Mouse (Mus musculus) kidney, postnatal 10 days (tissue): ENCODE data around the gene Ccna2.
"Not testable (repeated sequence)": the region's sequence is repeated elsewhere in the genome, so short reads cannot be mapped to it uniquely, and the experiment has no call there.

ENCODE experiments used
- DNase-seq: peaks from one replicate; pipeline ENCODE4 v3.0.0; 2021; ENCODE audit warnings: mixed read lengths

Gene Ccna2

GRCm38 (mm10) chr3:36571827-36572378 is at the start of gene Ccna2:
Gene Ccna2, minus strand, starts transcription at chr3:36572150.
- DNase-seq = peak; percentile 99

GRCm38 (mm10) chr3:36618181-36618580 is 46.2 kb upstream of the Ccna2 start:
- DNase-seq = peak; percentile 11

GRCm38 (mm10) chr3:36613908-36614255 is 41.9 kb upstream of the Ccna2 start:
- DNase-seq = peak; percentile 30

- peak; percentile 98 for DNase-seq
Measured at GRCm38 (mm10) chr3:36613202-36613907, 41.4 kb upstream of the Ccna2 start, which contains the start of gene Bbs7. Gene Bbs7, minus strand, starts transcription at chr3:36613477.

- peak; percentile 6 for DNase-seq
Measured at GRCm38 (mm10) chr3:36612687-36613086, 40.7 kb upstream of the Ccna2 start.

- DNase-seq = no peak
Measured at GRCm38 (mm10) chr3:36605894-36606783, 34.2 kb upstream of the Ccna2 start.

- DNase-seq = not testable (repeated sequence)
Measured at GRCm38 (mm10) chr3:36599773-36600172, 27.8 kb upstream of the Ccna2 start.

GRCm38 (mm10) chr3:36598811-36599210 is 26.9 kb upstream of the Ccna2 start:
- DNase-seq = no peak

- DNase-seq = no peak
Measured at GRCm38 (mm10) chr3:36571361-36571826, 556 bp downstream of the Ccna2 start.

GRCm38 (mm10) chr3:36569836-36570235 is 2.1 kb downstream of the Ccna2 start:
- DNase-seq = no peak

- DNase-seq = no peak
Measured at GRCm38 (mm10) chr3:36563666-36564065, 8.3 kb downstream of the Ccna2 start.

GRCm38 (mm10) chr3:36559606-36560005 is 12.3 kb downstream of the Ccna2 start:
- no peak for DNase-seq

- DNase-seq = no peak
Measured at GRCm38 (mm10) chr3:36557601-36558000, 14.3 kb downstream of the Ccna2 start.

- DNase-seq = peak; percentile 96
Measured at GRCm38 (mm10) chr3:36552406-36553047, 19.4 kb downstream of the Ccna2 start, which contains the start of gene Exosc9. Gene Exosc9, plus strand, starts transcription at chr3:36552606.

GRCm38 (mm10) chr3:36551851-36552384 is 20.0 kb downstream of the Ccna2 start:
- peak; percentile 17 for DNase-seq

- peak; percentile 60 for DNase-seq
Measured at GRCm38 (mm10) chr3:36551343-36551742, 20.6 kb downstream of the Ccna2 start.

GRCm38 (mm10) chr3:36544961-36545360 is 27.0 kb downstream of the Ccna2 start:
- DNase-seq = no peak

- DNase-seq = no peak
Measured at GRCm38 (mm10) chr3:36541399-36541798, 30.6 kb downstream of the Ccna2 start.

GRCm38 (mm10) chr3:36540756-36541155 is 31.2 kb downstream of the Ccna2 start:
- DNase-seq = no peak

- DNase-seq = no peak
Measured at GRCm38 (mm10) chr3:36537701-36538470, 34.1 kb downstream of the Ccna2 start.

- DNase-seq = no peak
Measured at GRCm38 (mm10) chr3:36536041-36536440, 35.9 kb downstream of the Ccna2 start.

GRCm38 (mm10) chr3:36533201-36533672 is 38.7 kb downstream of the Ccna2 start:
- DNase-seq = peak; percentile 18
